Mouse (Mus musculus) kidney, adult 8-10 months (tissue): ENCODE measurements at regions not wholly inside any gene's neighbourhood (a gene's known extent, or its start where the extent isn't known, plus 50 kb on each side); places are given as distances from the start of the nearest gene placed in this dataset.

Experiments used
- DNase-seq, 2 experiments: peaks; one replicate each; pipeline ENCODE4 v3.0.0; 2022

GRCm38 (mm10) chr19:26051478-26052215 lies 379.4 kb downstream of the Dmrt2 start:
- no peak for DNase-seq

- no peak for DNase-seq
Observed at GRCm38 (mm10) chr19:26059668-26060067, 387.5 kb downstream of the Dmrt2 start.

- no peak for DNase-seq
Observed at GRCm38 (mm10) chr19:26068553-26068952, 396.3 kb downstream of the Dmrt2 start.

GRCm38 (mm10) chr19:26069908-26070307 lies 397.7 kb downstream of the Dmrt2 start:
- no peak for DNase-seq

- DNase-seq = no peak
Observed at GRCm38 (mm10) chr19:26088318-26088717, 416.1 kb downstream of the Dmrt2 start.

- DNase-seq = no peak
Observed at GRCm38 (mm10) chr19:26091386-26091785, 419.2 kb downstream of the Dmrt2 start.

GRCm38 (mm10) chr19:26093844-26094243 lies 421.6 kb downstream of the Dmrt2 start:
- no peak for DNase-seq

- no peak for DNase-seq
Observed at GRCm38 (mm10) chr19:26114326-26114725, 442.1 kb downstream of the Dmrt2 start.

GRCm38 (mm10) chr19:26128423-26128822 lies 456.2 kb downstream of the Dmrt2 start:
- DNase-seq = no peak

- DNase-seq = no peak
Observed at GRCm38 (mm10) chr19:26134385-26134784, 462.2 kb downstream of the Dmrt2 start.

- DNase-seq = no peak
Observed at GRCm38 (mm10) chr19:26135398-26136104, 463.3 kb downstream of the Dmrt2 start.

GRCm38 (mm10) chr19:26140647-26141046 lies 464.2 kb upstream of the Smarca2 start:
- DNase-seq = no peak

- no peak for DNase-seq
Observed at GRCm38 (mm10) chr19:26143539-26143938, 461.3 kb upstream of the Smarca2 start.

- no peak for DNase-seq
Observed at GRCm38 (mm10) chr19:26151216-26151615, 453.6 kb upstream of the Smarca2 start.

GRCm38 (mm10) chr19:26164993-26165392 lies 439.9 kb upstream of the Smarca2 start:
- no peak for DNase-seq

- DNase-seq = no peak
Observed at GRCm38 (mm10) chr19:26181774-26182173, 423.1 kb upstream of the Smarca2 start.

- DNase-seq = no peak
Observed at GRCm38 (mm10) chr19:26185012-26185411, 419.8 kb upstream of the Smarca2 start.

- DNase-seq = no peak
Observed at GRCm38 (mm10) chr19:26190803-26191202, 414.0 kb upstream of the Smarca2 start.

GRCm38 (mm10) chr19:26193664-26194063 lies 411.2 kb upstream of the Smarca2 start:
- no peak for DNase-seq

GRCm38 (mm10) chr19:26208760-26209159 lies 396.1 kb upstream of the Smarca2 start:
- no peak for DNase-seq

GRCm38 (mm10) chr19:26234539-26234938 lies 370.3 kb upstream of the Smarca2 start:
- DNase-seq = no peak

- no peak for DNase-seq
Observed at GRCm38 (mm10) chr19:26244067-26244466, 360.8 kb upstream of the Smarca2 start.

GRCm38 (mm10) chr19:26249751-26250150 lies 355.1 kb upstream of the Smarca2 start:
- DNase-seq = no peak

GRCm38 (mm10) chr19:26258677-26259076 lies 346.2 kb upstream of the Smarca2 start:
- DNase-seq = no peak
